Mouse (Mus musculus): ENCODE data around the gene Arfgap3. TPM values are rescaled to one million over a fixed set of nuclear protein-coding genes. Genes with fewer than 3 reads are reported as not detected.
"Not testable (repeated sequence)": the region's sequence is repeated elsewhere in the genome, so short reads cannot be mapped to it uniquely, and the experiment has no call there.

Arfgap3 gene
- polyA plus RNA-seq, 1 experiment from 2014 or later, result 28.5 TPM

DNA sequence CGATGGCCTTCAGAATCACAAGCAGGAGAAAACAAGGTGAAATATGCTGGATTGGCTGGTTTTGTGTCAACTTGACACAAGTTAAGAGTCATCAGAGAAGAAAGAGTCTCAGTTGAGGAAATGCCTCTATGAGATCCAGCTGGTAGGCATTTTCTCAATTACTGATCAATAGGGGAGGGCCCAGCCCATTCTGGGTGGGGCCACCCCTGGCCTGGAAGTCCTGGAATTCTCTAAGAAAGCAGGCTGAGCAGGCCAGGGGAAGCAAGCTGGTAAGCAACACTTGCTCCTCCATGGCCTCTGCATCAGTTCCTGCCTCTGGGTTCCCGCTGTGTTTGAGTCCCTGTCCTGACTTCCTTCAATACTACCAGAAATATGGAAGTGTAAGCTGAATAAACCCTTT is 27.0 kb downstream of the Arfgap3 start:
- no peak for ATAC-seq (ENCODE audit: insufficient number of reproducible peaks, insufficient read depth, low FRiP score, low read depth)
- Histone ChIP-seq H3K9ac (ENCODE audit: low read length) (no peak overlapping the region), H3K4me1 (ENCODE audit: control insufficient read depth in 2 of 2, insufficient read depth in 2 of 2, low read length in 2 of 2) (no peaks in the 10 kb centered on the region), H3K27ac (replicated peaks in 1 of 2; ENCODE audit: control insufficient read depth in 1 of 2, insufficient read depth in 1 of 2, low read depth in 2 of 2, low read length in 2 of 2) (no peak overlapping the region), H3K36me3 (ENCODE audit: control insufficient read depth, insufficient read depth, low read length) (peaks cover 71% of the 10 kb centered on the region), H3K4me2 (ENCODE audit: low read length) (no peak overlapping the region), H3K27me3 (ENCODE audit: control insufficient read depth, insufficient read depth, low read length) (no peaks in the 10 kb centered on the region), H3K4me3 (ENCODE audit: control insufficient read depth in 1 of 2, insufficient read depth in 1 of 2, low read depth in 1 of 2, low read length in 2 of 2) (no peak overlapping the region), H3K9me3 (ENCODE audit: control insufficient read depth, low read length) (no peaks in the 10 kb centered on the region)
- WGBS, result 100% methylated on average over 2 of the region's 2 CpGs

DNA sequence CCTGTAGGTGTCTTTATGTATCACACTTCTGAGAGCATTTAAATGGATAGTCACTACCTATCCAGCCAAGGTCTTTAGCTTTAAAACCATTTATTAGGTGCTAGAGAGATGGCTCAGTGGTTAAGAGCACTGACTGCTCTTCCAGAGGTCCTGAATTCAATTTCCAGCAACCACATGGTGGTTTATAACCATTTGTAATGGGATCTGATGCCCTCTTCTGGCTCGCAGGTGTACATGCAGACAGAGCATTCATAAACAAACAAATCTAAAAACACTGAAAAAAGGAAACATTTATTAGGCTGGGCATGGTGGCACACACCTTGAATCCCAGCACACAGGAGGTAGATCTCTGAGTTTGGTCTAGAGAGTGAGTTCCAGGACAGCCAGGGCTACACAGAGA is 35.1 kb downstream of the Arfgap3 start:
- no peak overlapping the region for H3K27ac ChIP-seq (replicated peaks in 1 of 2; ENCODE audit: control insufficient read depth in 1 of 2, insufficient read depth in 1 of 2, low read depth in 2 of 2, low read length in 2 of 2)
- WGBS, result 69% methylated on average over 1 of the region's 1 CpGs
- no peaks in the 10 kb centered on the region for H3K9me3 ChIP-seq (ENCODE audit: control insufficient read depth, low read length)
- H3K27me3 ChIP-seq (ENCODE audit: control insufficient read depth, insufficient read depth, low read length), result no peaks in the 10 kb centered on the region
- H3K4me1 ChIP-seq (ENCODE audit: control insufficient read depth in 2 of 2, insufficient read depth in 2 of 2, low read length in 2 of 2), result no peaks in the 10 kb centered on the region
- H3K9ac ChIP-seq (ENCODE audit: low read length), result no peak overlapping the region
- no peak overlapping the region for H3K4me3 ChIP-seq (ENCODE audit: control insufficient read depth in 1 of 2, insufficient read depth in 1 of 2, low read depth in 1 of 2, low read length in 2 of 2)
- H3K36me3 ChIP-seq (ENCODE audit: control insufficient read depth, insufficient read depth, low read length), result peaks cover 62% of the 10 kb centered on the region
- H3K4me2 ChIP-seq (ENCODE audit: low read length), result no peak overlapping the region
- ATAC-seq (ENCODE audit: insufficient number of reproducible peaks, insufficient read depth, low FRiP score, low read depth), result no peak

DNA sequence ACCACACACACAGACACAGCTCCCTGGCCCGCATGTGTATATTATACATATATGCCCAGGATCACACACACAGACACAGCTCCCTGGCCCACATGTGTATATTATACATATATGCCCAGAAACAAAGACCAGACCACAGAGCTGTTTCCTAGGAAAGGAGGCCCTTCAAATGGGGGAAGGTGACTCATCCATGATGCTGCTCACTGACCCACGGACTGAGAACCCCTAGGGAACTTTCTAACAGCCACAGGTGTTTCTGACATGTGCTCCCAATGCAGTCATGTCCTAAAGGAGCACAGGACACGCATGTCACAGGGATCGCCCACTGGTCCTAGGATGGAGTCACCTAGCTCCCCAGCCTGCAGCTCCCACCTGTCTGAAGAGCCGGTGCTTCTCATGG is 40.2 kb downstream of the Arfgap3 start:
- Histone ChIP-seq H3K9ac (ENCODE audit: low read length) (no peak overlapping the region), H3K27ac (replicated peaks in 1 of 2; ENCODE audit: control insufficient read depth in 1 of 2, insufficient read depth in 1 of 2, low read depth in 2 of 2, low read length in 2 of 2) (no peak overlapping the region), H3K4me2 (ENCODE audit: low read length) (no peak overlapping the region), H3K4me3 (ENCODE audit: control insufficient read depth in 1 of 2, insufficient read depth in 1 of 2, low read depth in 1 of 2, low read length in 2 of 2) (no peak overlapping the region), H3K27me3 (ENCODE audit: control insufficient read depth, insufficient read depth, low read length) (no peaks in the 10 kb centered on the region), H3K4me1 (ENCODE audit: control insufficient read depth in 2 of 2, insufficient read depth in 2 of 2, low read length in 2 of 2) (0 out of 4 replicates have a peak, but pooled peaks cover 0 to 2% of the 10 kb centered on the region in 2 experiments), H3K36me3 (ENCODE audit: control insufficient read depth, insufficient read depth, low read length) (peaks cover 78% of the 10 kb centered on the region), H3K9me3 (ENCODE audit: control insufficient read depth, low read length) (no peaks in the 10 kb centered on the region)
- ATAC-seq (ENCODE audit: insufficient number of reproducible peaks, insufficient read depth, low FRiP score, low read depth), result no peak
- 86% methylated on average over 5 of the region's 5 CpGs for WGBS

- not testable (repeated sequence) for H3K27ac ChIP-seq (replicated peaks in 1 of 2; ENCODE audit: control insufficient read depth in 1 of 2, insufficient read depth in 1 of 2, low read depth in 2 of 2, low read length in 2 of 2); H3K4me2 ChIP-seq (ENCODE audit: low read length); H3K27me3 ChIP-seq (ENCODE audit: control insufficient read depth, insufficient read depth, low read length); H3K4me3 ChIP-seq (ENCODE audit: control insufficient read depth in 1 of 2, insufficient read depth in 1 of 2, low read depth in 1 of 2, low read length in 2 of 2); H3K4me1 ChIP-seq (ENCODE audit: control insufficient read depth in 2 of 2, insufficient read depth in 2 of 2, low read length in 2 of 2); ATAC-seq (ENCODE audit: insufficient number of reproducible peaks, insufficient read depth, low FRiP score, low read depth); H3K9me3 ChIP-seq (ENCODE audit: control insufficient read depth, low read length); H3K9ac ChIP-seq (ENCODE audit: low read length)
- H3K36me3 ChIP-seq (ENCODE audit: control insufficient read depth, insufficient read depth, low read length), result peaks cover 72% of the 10 kb centered on the region
- WGBS, result 85% methylated on average over 1 of the region's 1 CpGs
These were observed 41.3 kb downstream of the Arfgap3 start for GRCm38 (mm10) chr15:83308708-83309107.

DNA sequence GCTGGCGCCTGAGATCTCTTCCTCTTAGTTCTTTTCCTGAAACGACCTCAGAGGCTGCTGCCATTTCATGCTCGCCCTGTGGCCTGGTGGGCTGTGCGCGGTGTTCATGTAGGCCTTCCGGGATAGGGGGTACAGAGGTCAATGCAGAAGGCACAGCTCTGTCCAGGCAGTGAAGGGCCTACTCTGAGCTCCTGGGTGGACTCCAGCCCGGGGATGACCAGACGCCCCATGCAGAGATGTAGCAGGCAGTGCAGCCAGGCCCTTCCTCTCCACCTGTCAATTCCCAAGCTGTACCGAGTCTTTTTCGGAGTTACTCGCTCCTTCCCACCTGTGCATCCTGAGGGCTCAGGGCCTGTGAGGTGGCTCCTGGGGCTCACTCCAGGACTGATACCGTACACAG is 43.9 kb downstream of the Arfgap3 start:
- no peak overlapping the region for H3K4me2 ChIP-seq (ENCODE audit: low read length)
- no peak overlapping the region for H3K27ac ChIP-seq (replicated peaks in 1 of 2; ENCODE audit: control insufficient read depth in 1 of 2, insufficient read depth in 1 of 2, low read depth in 2 of 2, low read length in 2 of 2)
- no peak overlapping the region for H3K4me3 ChIP-seq (ENCODE audit: control insufficient read depth in 1 of 2, insufficient read depth in 1 of 2, low read depth in 1 of 2, low read length in 2 of 2)
- H3K36me3 ChIP-seq (ENCODE audit: control insufficient read depth, insufficient read depth, low read length), result peaks cover 67% of the 10 kb centered on the region
- no peak overlapping the region for H3K9ac ChIP-seq (ENCODE audit: low read length)
- ATAC-seq (ENCODE audit: insufficient number of reproducible peaks, insufficient read depth, low FRiP score, low read depth), result no peak
- peaks cover 5 to 10% of the 10 kb centered on the region in 2 experiments; a peak in 3 of 4 replicates for H3K4me1 ChIP-seq (ENCODE audit: control insufficient read depth in 2 of 2, insufficient read depth in 2 of 2, low read length in 2 of 2)
- H3K27me3 ChIP-seq (ENCODE audit: control insufficient read depth, insufficient read depth, low read length), result no peaks in the 10 kb centered on the region
- 88% methylated on average over 12 of the region's 12 CpGs for WGBS
- H3K9me3 ChIP-seq (ENCODE audit: control insufficient read depth, low read length), result no peaks in the 10 kb centered on the region

DNA sequence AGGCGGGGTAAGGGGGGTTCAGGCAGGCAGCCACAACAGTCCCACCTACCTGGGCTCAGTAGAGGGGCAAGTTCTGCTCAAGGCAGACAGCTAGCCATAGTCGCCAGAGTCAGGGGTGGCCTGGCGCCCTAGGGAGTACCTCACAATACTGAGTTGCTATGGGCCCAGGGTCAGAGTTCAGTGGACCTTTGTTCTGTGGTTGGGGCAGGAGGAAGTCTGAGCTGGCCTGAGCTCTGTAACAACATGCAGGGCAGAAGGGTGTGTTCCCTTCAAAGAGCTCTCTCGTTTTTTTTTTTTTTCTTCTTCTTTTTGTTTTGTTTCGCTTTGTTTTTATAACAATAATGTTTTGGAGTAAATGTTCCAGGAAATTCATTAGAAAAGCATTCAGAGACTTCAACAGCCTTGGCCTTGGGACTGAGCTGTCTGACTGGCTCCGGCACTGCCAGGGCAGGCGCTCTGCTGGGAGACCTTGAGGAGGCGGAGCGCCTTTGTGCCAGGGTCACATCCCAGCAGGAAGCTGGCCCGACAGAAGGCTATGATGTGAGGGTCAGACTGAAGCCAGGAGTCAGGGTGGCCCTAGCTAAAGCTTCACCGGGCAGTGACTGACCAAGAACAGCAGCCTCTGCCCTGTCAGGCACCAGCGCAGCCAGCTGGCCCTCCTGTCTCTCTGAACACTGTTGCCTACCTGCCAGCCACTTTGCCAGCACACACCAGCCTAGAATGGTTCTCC is 44.7 kb downstream of the Arfgap3 start:
- Histone ChIP-seq H3K27me3 (ENCODE audit: control insufficient read depth, insufficient read depth, low read length) (no peaks in the 10 kb centered on the region), H3K4me3 (ENCODE audit: control insufficient read depth in 1 of 2, insufficient read depth in 1 of 2, low read depth in 1 of 2, low read length in 2 of 2) (no peak overlapping the region), H3K36me3 (ENCODE audit: control insufficient read depth, insufficient read depth, low read length) (peaks cover 69% of the 10 kb centered on the region), H3K4me2 (ENCODE audit: low read length) (no peak overlapping the region), H3K27ac (replicated peaks in 1 of 2; ENCODE audit: control insufficient read depth in 1 of 2, insufficient read depth in 1 of 2, low read depth in 2 of 2, low read length in 2 of 2) (no peak overlapping the region), H3K9me3 (ENCODE audit: control insufficient read depth, low read length) (no peaks in the 10 kb centered on the region), H3K9ac (ENCODE audit: low read length) (no peak overlapping the region), H3K4me1 (ENCODE audit: control insufficient read depth in 2 of 2, insufficient read depth in 2 of 2, low read length in 2 of 2) (peaks cover 5 to 10% of the 10 kb centered on the region in 2 experiments; a peak in 3 of 4 replicates)
- ATAC-seq (ENCODE audit: insufficient number of reproducible peaks, insufficient read depth, low FRiP score, low read depth), result no peak
- WGBS, result 79% methylated on average over 12 of the region's 12 CpGs

- no peak overlapping the region for H3K9ac ChIP-seq (ENCODE audit: low read length)
- H3K4me3 ChIP-seq (ENCODE audit: control insufficient read depth in 1 of 2, insufficient read depth in 1 of 2, low read depth in 1 of 2, low read length in 2 of 2), result no peak overlapping the region
- ATAC-seq (ENCODE audit: insufficient number of reproducible peaks, insufficient read depth, low FRiP score, low read depth), result no peak
- no peak overlapping the region for H3K27ac ChIP-seq (replicated peaks in 1 of 2; ENCODE audit: control insufficient read depth in 1 of 2, insufficient read depth in 1 of 2, low read depth in 2 of 2, low read length in 2 of 2)
- peaks cover 65% of the 10 kb centered on the region for H3K36me3 ChIP-seq (ENCODE audit: control insufficient read depth, insufficient read depth, low read length)
- WGBS, result 90% methylated on average over 9 of the region's 9 CpGs
- H3K9me3 ChIP-seq (ENCODE audit: control insufficient read depth, low read length), result no peaks in the 10 kb centered on the region
- peaks cover 7 to 14% of the 10 kb centered on the region in 2 experiments; a peak in 3 of 4 replicates for H3K4me1 ChIP-seq (ENCODE audit: control insufficient read depth in 2 of 2, insufficient read depth in 2 of 2, low read length in 2 of 2)
- no peak overlapping the region for H3K4me2 ChIP-seq (ENCODE audit: low read length)
- H3K27me3 ChIP-seq (ENCODE audit: control insufficient read depth, insufficient read depth, low read length), result no peaks in the 10 kb centered on the region
These were observed 45.2 kb downstream of the Arfgap3 start for GRCm38 (mm10) chr15:83304804-83305191.
